Mouse (Mus musculus) left cerebral cortex, adult 11 months (tissue): ENCODE results near the gene Fcgr4.
"Not testable (repeated sequence)": the region's sequence is repeated elsewhere in the genome, so short reads cannot be mapped to it uniquely, and the experiment has no call there.

Source experiments
- DNase-seq: peaks from one replicate; pipeline ENCODE4 v3.0.0; 2022; ENCODE audit warnings: low spot score

Gene Fcgr4

GRCm38 (mm10) chr1:171018737-171019136 lies at the start of gene Fcgr4:
TSS of gene Fcgr4 (plus strand) at chr1:171018920.
- DNase-seq, result no peak

DNA sequence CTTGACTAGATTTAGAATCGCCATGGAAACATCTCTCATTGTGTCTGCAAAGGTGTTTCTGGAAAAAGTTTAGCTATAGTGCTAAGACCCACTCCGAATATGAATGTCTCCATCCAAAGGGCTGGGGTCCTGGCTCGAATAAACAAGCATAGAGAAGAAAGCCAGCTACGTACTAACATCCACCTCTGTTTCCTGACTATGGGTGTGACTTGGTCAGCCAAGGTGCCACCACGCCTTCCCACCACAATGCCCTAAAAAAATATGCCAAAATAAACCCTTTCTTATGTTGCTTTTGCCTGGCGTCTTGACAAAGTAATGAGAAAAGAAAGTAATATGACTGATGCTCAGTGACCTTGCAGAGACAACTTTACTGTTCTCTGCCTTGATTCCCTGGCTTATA lies 46.2 kb upstream of the Fcgr4 start:
- DNase-seq, result no peak

DNA sequence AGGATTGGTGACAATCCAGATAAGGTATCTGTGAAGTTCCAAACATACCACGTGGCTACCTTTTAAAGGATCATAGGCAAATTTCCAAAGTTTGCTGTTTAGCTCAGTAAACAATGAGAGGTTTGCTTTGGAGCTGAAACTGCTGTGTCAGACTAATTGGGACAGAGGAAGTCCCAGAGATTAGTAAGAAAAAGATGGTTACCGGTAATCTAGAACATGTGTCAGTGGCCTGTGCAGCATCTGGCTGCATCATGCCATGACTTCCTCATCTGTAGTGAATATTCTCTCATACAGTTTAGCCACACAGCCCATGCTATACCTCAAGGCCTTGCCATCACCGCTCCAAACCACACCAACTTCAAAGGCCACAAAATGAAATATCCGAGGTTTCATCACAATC lies 45.8 kb upstream of the Fcgr4 start:
- DNase-seq, result no peak

DNA sequence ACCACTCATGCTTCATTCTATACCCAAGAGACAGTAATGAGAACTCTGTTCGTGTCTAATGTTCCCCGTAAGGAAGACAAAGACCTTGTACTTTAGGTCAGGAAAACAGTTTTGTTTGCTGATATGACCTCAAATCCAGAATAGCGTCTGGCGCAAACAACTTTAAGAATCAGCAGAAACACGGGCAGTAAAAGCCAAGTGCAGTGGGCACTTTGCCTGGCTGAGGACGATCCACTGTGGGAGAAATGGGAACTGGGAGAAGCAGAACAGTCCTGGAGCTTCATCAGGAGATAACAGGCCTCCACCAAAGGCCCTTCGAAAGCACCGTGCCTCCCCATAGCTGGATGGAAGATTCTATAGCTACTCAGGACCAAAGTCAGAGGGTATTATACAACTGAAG lies 44.5 kb upstream of the Fcgr4 start:
- no peak for DNase-seq

- no peak for DNase-seq
Observed at GRCm38 (mm10) chr1:170974736-170975135, 44.0 kb upstream of the Fcgr4 start.

DNA sequence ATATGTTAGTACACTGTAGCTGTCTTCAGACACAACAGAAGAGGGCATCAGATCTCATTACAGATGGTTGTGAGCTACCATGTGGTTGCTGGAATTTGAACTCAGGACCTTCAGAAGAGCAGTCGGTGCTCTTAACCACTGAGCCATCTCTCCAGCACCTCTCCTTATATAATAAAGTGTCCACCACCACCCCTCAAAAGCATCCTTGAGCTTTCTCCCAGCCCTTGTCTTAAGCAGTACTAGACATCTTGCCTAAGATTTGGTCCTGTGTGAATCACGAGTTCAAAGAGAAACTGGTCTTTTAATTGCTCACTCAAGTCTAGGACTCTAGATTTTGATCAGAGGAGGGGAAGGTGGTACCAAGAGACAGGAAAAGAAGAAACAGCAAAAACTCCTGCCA lies 43.4 kb upstream of the Fcgr4 start:
- DNase-seq, result not testable (repeated sequence)

DNA sequence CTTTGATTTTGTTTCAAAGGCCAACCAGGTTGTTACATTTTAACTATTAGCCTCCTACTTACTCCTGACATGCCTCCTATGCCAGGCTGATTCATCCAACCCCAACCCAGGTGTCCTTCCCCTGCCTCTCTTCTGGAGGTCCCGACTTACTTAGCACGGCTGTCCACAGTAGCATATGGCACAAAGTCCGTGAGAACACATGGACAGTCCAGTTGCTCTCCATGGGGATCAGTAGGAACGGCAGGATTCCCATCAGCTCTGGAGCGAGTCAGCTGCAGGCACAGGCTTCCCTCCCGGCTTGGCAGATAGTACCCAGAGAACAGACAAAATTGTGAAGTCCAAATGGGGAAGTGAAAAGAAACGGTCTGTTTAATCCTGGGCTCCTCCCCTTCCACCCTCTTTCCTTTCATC lies 43.0 kb upstream of the Fcgr4 start:
- DNase-seq, result no peak

DNA sequence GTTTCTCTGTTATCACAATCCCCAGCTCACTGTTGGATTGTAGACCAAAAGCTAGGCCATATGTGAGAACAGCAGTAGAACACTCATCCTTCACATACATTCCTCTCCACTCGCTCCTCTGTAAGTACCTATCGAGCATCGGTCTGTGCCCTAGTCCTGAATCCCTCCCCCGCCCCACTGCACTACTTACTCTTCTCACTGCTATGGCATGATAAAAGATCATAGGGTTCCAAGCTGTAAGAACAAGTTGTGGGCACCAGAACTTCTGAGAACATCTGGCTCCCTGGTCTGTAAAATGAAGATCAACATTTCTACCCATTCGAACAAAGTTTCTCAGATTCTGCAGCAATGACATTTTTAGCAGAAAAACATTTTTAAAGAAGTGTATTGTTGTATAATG lies 42.3 kb upstream of the Fcgr4 start, which contains the start of gene Fcgr2b:
Gene Fcgr2b, minus strand, starts transcription at position 101 of the 400 bp plus-strand sequence.
- DNase-seq, result no peak

- DNase-seq, result no peak
Observed at GRCm38 (mm10) chr1:170978601-170979000, 40.1 kb upstream of the Fcgr4 start.

GRCm38 (mm10) chr1:170981679-170982078 lies 37.0 kb upstream of the Fcgr4 start:
- DNase-seq, result not testable (repeated sequence)

DNA sequence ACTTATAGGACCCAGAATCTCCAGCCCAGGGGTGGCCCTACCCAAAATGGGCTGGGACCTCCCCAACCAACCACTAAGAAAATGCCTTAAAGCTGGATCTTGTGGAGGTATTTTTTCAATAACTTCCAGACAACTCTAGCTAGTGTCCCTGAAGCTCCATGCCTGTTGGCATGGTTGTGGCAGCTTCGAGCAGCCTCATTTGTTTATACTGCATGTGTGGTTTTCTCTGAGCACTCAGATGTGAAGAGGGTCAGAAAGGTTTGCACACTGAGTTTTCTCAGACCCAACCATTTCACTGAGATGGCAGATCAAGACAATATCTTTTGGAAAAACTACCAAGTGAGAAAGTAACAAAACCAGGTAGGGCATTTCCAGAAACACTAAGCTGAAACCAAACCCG lies 36.4 kb upstream of the Fcgr4 start:
- DNase-seq, result no peak

DNA sequence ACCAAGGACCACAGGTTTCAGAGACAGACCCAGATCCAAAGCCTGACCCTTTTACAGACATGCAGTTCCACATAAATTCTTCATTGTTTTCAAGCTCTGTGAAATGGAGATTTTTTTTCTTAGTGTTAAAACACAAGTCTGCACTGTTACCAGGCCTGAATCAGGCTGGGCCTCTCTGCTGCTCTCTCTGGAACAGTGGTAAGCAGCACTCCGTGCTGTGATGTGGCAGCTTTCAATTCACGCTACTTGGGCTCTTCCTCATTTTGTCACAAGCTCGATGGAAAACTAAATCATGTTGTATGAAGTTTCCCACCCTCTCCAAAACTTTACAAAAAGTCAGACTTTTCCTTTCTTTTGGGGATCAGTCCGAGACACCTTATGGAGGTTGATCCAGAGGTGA lies 35.7 kb upstream of the Fcgr4 start:
- DNase-seq, result no peak

DNA sequence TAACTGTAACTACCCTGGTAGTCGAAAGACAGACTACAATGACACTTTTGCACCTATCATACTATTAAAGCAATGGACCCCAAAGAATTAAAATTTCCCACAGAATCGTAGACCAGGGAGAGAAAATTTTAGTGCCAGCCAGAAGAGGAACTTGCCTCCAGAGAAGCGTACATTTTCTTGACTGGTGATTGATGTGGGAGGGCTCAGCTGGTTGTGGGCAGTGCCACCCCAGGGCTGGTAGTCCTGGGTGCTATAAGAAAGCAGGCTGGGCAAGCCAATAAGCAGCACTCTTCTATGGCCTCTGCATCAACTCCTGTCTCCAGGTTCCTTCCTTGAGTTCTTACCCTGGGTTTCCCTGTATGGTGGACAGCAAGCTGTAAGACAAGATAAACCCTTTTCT lies 33.6 kb upstream of the Fcgr4 start:
- DNase-seq, result no peak

- no peak for DNase-seq
Observed at GRCm38 (mm10) chr1:170985861-170986260, 32.9 kb upstream of the Fcgr4 start.

DNA sequence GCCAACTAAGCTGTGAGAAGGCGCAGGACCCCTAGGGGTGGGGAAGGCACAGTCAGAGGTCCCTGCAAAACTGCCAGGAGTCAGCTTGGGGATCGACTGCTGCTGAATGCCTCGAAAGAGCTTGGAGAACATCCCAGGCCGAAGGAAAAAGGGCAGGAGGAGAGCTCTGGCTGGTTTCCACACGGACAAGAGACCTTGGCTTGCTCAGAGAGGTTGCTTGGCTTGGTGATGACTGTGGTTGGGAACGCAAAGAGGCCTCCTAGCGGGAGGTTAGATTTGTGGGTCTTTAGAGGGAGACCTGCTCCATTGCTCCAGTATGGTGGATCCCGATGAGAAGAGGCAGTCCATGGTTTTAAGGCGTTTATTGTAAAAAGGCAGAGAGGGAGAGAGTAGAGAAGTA lies 29.1 kb upstream of the Fcgr4 start:
- DNase-seq, result no peak

GRCm38 (mm10) chr1:170992550-170992949 lies 26.2 kb upstream of the Fcgr4 start:
- peak; percentile 18 for DNase-seq

GRCm38 (mm10) chr1:170996034-170996433 lies 22.7 kb upstream of the Fcgr4 start:
- no peak for DNase-seq

- DNase-seq, result peak; percentile 54
Observed at GRCm38 (mm10) chr1:170996753-170997152, 22.0 kb upstream of the Fcgr4 start.

- peak; percentile 62 for DNase-seq
Observed at GRCm38 (mm10) chr1:170997756-170998655, 20.7 kb upstream of the Fcgr4 start.

DNA sequence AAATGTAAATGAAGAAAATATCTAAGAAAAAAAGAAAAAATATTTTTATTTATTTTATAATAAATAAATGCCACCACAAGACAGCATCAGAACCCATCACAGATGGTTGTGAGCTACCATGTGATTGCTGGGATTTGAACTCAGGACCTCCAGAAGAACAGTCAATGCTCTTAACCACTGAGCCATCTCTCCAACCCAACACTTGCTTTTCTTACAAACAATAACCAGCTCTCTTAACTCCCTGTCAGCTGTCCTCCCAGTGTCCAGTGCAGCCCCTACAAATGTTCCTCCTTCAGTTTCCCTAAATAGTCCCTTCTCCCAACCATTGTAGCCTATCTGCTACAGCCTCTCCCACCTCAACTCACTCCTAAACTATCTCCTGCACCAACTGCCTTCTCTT lies 18.9 kb upstream of the Fcgr4 start:
- no peak for DNase-seq

GRCm38 (mm10) chr1:171005081-171005480 lies 13.6 kb upstream of the Fcgr4 start:
- DNase-seq, result no peak

GRCm38 (mm10) chr1:171005586-171005985 lies 13.1 kb upstream of the Fcgr4 start:
- DNase-seq, result no peak

DNA sequence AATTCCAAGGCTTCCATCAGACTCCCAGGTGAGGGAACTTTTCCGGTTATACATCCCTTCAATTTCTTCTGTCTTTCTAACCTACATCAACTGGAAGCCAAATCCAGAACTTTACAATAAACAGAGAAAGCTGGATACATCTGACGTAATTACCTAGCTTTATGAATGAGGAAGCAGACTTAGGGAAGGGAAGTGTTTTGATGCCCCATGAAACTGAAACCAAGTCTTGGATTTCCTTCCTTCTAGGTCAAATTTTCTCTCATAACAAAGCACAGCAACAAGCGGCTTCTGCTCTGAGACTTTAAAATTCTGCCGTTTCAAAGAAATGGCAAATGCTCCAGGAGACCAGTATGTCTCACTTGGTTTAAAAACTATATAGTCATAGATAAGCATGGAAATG lies 12.4 kb upstream of the Fcgr4 start:
- DNase-seq, result no peak

- no peak for DNase-seq
Observed at GRCm38 (mm10) chr1:171006905-171007304, 11.8 kb upstream of the Fcgr4 start.
